Mouse (Mus musculus) gastrocnemius, postnatal 25 days (tissue): ENCODE measurements around the gene Nt5c3b. TPM values are rescaled to one million over a fixed set of nuclear protein-coding genes. Genes with fewer than 3 reads are reported as not detected.

Source experiments
- DNase-seq: peaks from one replicate; pipeline ENCODE4 v3.0.0; 2022
- total RNA-seq, 2 experiments: library from RNA; stranded (reverse); gene quantifications; 1 replicate in 1 of 2; 2 replicates in 1 of 2; pipeline ENCODE4 v1.2.3; 2021

Nt5c3b gene
- total RNA-seq, 2 experiments from 2014 or later: 8.2 to 8.5 TPM

DNA sequence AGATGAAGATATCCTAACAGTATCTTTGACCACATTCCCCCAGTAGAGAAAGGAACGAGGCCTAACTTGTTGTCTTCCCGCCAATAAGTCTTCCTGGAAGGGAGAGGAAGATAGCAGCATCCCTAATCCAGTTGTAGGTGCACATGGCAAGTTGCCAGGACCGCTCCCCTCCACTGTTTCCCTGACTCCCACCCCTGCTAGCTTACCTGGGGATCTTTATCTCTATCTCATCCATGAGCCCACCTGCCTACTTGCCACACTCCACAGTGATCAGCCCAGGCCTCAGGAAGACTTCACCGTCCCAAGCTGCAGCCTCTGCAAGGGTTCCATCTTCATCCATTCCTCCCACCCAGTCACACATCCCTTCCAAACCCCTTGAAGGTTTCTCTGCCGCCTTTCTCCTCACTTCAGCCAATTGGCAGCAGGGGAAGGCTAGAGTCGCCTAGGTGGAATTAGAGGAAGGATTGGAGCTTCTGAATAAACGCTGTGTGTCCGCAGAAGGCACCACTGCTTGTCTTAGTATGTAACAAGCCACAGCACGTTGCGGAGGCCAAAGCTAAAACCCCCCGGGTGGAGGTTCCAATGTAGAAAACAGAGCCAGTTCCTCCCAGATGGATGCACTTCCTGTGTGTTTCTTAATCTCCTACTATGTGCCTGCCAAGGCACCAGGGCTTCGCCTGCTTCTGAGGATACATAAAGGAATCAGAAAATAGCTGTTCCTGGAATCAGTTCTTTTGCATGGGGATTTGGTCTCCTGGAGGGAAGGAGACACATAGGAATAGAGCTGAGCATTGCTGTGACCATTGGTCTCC is 41.7 kb downstream of the Nt5c3b start:
- DNase-seq: no peak

- DNase-seq: no peak
Measured at GRCm38 (mm10) chr11:100399320-100399719, 42.3 kb downstream of the Nt5c3b start.

- DNase-seq: no peak
Measured at GRCm38 (mm10) chr11:100398517-100398916, 43.1 kb downstream of the Nt5c3b start.

- peak; percentile 100 for DNase-seq
Measured at GRCm38 (mm10) chr11:100397600-100398389, 43.8 kb downstream of the Nt5c3b start, which contains the start of gene Jup. Jup (minus strand) TSS chr11:100397763.

GRCm38 (mm10) chr11:100396886-100397599 is 44.6 kb downstream of the Nt5c3b start:
- DNase-seq: peak; percentile 52

DNA sequence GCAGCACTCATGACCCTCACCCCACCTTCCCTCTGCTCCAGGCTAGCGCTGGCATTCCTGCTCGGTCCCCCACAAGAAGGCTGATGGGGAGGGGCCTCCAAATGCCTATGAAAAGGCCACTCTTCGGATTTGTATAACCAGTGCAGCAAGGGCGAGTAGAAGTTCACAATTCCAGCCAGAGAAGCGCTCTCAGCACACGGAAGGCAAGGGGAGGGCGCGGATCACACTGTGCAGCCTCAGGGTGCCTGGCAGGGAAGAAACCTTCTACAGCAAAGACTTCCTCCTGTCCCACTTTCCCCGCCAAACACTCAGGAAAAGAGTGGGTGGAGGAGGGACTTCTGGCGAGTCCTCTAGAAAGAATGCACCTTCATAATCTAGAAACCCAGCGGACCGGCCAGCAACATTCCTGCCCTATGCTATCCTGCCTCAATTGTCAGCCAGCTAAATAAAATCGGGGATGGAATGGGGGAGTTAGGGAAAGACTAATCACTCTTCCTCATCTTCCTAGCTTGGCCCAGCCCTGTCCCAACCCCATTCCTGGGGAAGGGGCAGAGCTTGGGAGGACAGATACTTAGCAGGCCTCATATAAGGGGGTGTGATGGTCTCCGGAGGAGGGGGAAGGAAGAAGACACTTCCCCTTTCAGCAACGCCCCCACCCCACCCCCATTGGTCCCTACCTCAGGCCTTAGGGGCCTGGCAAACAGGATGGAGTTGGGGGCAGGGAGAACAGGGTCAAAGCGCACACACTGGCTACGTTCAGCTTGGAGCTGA is 45.6 kb downstream of the Nt5c3b start:
- DNase-seq: peak; percentile 54

DNA sequence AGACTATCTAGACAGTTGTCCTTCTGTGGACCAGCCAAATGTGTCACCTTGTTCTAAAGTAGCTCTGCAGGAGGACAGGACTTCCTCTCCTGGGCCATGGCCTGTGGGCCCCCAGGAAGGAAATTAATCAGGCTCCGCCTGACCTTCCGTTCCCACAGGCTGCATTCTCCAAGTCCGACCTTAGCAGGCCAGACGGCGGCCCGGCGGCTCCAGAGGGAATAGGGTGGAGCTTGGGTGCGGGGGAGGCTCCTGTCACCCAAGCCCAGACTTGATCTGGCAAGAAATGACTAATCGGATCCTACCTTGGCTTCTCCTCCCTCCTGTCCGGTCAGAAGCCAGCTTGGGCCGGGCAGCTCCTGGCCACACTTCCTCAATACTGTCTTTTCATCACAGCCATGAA is 46.4 kb downstream of the Nt5c3b start:
- peak; percentile 86 for DNase-seq

GRCm38 (mm10) chr11:100394353-100395074 is 47.1 kb downstream of the Nt5c3b start:
- DNase-seq: no peak

GRCm38 (mm10) chr11:100393733-100394132 is 47.9 kb downstream of the Nt5c3b start:
- no peak for DNase-seq

DNA sequence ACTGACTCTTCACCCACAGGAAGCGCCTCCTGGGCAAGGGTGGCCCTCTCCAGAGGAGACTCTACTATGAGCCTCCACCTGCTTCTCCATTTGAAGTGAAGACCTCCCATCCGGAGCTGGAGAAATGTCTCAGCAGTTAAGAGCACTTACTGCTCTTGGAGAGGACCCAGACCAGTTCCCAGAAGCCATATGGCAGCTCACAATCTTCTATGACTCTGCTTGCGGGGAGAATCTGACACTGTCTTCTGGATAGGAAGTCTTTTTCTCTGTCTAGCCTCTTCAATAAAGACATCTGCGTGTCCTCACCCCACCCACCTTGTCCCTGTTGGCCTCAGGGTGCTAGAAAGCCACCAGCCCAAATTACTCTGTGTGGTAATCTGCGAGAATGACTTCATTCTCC is 48.6 kb downstream of the Nt5c3b start:
- DNase-seq: no peak

GRCm38 (mm10) chr11:100391884-100392345 is 49.7 kb downstream of the Nt5c3b start:
- DNase-seq: no peak

DNA sequence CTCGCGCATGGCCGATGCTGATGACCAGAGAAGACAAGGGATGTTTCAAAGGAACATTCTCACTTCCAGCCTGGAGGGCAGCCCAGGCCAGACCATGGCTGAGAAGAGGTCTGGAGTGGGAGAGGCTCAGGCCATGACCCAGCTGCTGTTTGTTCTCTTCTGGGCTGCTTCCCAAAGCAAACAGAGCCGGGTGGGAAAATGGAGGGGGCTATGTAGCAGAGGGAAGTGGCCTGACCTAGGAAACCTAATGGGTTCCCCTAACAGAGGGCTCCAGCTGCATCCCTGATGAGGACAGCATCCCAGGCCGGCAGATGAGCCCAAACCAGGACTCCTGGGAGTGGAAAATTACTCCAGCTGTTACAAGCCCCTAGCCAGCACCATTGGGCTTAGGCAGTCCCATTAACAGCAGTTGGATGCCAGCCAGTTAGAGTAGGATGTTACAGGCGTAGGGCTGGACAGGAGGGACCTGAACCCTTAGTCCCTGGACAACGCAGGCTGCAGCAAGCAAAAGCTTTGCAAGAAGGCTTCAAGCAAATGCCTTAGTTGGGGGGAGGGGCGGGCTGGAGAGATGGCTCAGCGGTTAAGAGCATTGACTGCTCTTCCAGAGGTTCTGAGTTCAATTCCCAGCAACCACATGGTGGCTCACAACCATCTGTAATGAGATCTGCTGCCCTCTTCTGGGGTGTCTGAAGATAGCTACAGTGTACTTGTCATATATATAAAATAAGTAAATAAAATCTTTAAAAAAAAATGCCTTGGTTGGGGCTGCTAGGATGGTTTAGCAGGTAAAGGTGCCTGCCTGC is 50.3 kb downstream of the Nt5c3b start:
- peak; percentile 91 for DNase-seq

- DNase-seq: peak; percentile 83
Measured at GRCm38 (mm10) chr11:100389931-100390445, 51.6 kb downstream of the Nt5c3b start.

DNA sequence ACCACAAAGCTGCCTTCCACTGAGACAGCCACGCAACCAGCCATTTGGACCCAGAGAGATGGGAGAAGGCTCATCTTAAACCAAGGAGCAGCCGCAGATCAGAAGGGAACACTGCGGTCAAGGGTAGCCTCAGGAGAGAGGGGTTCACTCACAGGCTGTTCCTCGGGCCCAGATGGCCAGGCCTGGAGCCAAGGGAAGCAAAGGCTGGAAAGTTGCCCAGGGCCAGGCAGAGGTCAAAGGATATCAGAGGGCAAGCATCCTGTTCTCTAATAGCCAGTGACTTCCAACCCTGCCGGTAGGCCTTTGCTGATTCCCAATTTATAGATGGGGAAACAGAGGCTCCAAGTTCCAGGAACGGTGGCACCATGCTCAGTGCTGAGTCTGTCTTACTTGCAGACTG is 53.0 kb downstream of the Nt5c3b start:
- peak; percentile 83 for DNase-seq

DNA sequence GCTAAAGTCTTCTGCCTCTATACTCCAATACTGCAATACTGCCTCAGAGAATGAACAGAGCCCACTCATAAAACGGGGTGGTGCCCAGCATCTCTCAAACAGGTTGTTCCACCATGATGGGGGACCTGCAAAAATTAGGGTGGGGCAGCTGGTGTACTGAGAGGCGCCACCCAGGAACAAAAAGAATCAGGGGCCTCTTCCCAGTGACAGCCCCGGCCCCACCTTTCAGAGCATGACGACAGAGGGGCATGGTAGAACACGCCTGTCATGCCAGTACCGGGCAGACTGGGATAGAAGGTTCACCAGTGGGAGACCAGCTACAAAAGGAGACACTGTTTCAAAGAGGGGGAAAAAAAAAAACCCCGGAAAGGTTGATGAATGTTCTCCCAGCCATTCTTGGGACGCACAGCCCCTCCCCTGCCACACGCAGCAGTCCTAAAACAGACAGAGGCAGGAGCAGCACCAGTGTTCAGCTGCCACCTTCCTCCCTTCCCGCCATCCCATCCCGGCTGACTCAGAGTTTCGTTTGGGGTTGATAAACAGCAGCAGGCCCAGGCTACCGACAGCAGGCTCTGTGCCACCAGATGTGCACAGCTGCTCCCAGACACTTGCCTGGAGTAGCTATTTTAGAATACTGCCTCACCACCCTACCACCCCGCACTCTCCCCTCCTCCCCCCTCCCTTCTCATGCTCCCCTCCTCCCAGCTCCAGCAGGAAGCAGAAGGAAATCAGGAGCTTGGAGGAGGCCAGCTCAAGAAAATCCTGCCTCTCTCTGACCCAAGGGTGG is 53.8 kb downstream of the Nt5c3b start:
- DNase-seq: peak; percentile 77

DNA sequence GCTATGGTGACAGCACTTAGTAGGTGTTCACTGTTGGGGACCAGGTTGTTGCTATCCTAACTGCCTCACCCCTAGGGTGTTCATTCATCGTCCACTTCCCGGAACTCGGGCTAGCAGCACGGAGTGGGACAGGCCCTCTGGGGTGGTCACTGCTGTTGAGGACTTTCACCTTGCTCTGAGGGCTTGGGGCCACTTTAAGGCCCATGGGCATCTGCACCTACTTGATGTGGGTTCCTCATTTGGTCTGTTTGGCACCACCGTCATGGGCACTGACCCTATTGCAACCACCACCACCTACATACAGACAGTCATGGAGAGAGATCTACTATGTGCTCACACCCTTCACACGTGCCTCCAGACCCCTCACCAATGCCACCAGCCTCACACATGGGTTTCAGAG is 54.5 kb downstream of the Nt5c3b start:
- no peak for DNase-seq

DNA sequence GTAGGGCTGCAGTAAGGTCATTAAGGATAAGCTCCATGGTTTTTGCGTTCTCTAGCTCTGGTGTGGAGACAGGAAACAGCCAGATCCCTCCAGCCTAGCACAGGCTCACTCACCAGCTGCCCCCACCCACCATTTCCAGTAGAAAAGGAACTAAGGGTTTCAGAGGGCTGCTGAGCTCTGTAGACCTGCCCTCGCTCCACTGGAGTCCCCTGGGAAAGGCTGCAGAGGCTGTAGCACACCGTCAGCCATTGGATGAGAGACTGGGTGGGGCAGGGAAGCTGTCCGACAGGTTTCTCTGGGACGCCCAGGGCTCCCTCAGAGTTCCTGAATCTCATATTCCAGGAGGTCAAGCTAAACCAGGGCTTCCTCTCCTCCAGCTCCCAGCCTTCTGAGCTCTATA is 55.0 kb downstream of the Nt5c3b start:
- no peak for DNase-seq

DNA sequence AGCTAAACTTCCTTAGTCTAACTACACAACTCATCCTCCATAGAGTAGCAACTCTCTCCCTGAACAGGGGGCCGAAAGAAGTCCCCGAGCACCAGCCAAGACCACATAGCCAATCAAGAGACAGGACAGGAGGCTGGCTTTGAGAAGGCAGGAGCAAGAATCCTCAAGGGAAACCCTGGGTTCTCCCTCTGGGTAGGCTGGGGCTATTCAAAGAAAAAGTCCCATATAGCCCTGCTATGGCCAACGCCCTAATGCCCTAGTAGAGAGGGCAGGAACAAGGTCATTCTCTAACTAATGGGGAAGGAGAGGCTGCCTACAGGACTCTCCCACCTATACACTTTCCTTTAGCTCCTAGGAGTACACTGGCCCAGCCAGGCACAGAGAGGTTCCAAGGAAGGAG is 56.6 kb downstream of the Nt5c3b start:
- DNase-seq: no peak

GRCm38 (mm10) chr11:100382682-100383081 is 58.9 kb downstream of the Nt5c3b start:
- no peak for DNase-seq
